Mouse (Mus musculus): ENCODE measurements around the gene Ugt1a1. TPM values are rescaled to one million over a fixed set of nuclear protein-coding genes. Genes with fewer than 3 reads are reported as not detected.

Ugt1a1 gene
- polyA plus RNA-seq, 1 experiment: not detected

- Histone ChIP-seq H3K4me1 (ENCODE audit: control insufficient read depth, insufficient read depth, low read length) (peaks cover 13% of the 10 kb centered on the region), H3K27ac (ENCODE audit: insufficient read depth, low read length) (no peak overlapping the region), H3K4me3 (ENCODE audit: insufficient read depth, low read length) (no peak overlapping the region)
- TF ChIP-seq POLR2A (IDR thresholded peaks at IDR 0.05; ENCODE audit: low read depth, low read length): no peak
- no peak for TF ChIP-seq CTCF (IDR thresholded peaks at IDR 0.05; ENCODE audit: borderline replicate concordance, insufficient read depth, low read length)
These were observed 49.9 kb downstream of the Ugt1a1 start for GRCm38 (mm10) chr1:88261706-88262105.

- TF ChIP-seq CTCF (IDR thresholded peaks at IDR 0.05; ENCODE audit: borderline replicate concordance, insufficient read depth, low read length) (no peak), POLR2A (IDR thresholded peaks at IDR 0.05; ENCODE audit: low read depth, low read length) (no peak)
- peaks cover 13% of the 10 kb centered on the region for H3K4me1 ChIP-seq (ENCODE audit: control insufficient read depth, insufficient read depth, low read length)
- no peak overlapping the region for H3K27ac ChIP-seq (ENCODE audit: insufficient read depth, low read length)
- H3K4me3 ChIP-seq (ENCODE audit: insufficient read depth, low read length): no peak overlapping the region
These were observed 50.5 kb downstream of the Ugt1a1 start for GRCm38 (mm10) chr1:88262255-88262654.

- TF ChIP-seq POLR2A (IDR thresholded peaks at IDR 0.05; ENCODE audit: low read depth, low read length) (no peak), CTCF (IDR thresholded peaks at IDR 0.05; ENCODE audit: borderline replicate concordance, insufficient read depth, low read length) (no peak)
- H3K27ac ChIP-seq (ENCODE audit: insufficient read depth, low read length): peak overlapping the region; percentile 5; the same call in 1 of the 2 replicates
These were observed 51.2 kb downstream of the Ugt1a1 start for GRCm38 (mm10) chr1:88262961-88263360.

GRCm38 (mm10) chr1:88263778-88264177, 52.0 kb downstream of the Ugt1a1 start:
- no peak overlapping the region for H3K27ac ChIP-seq (ENCODE audit: insufficient read depth, low read length)
- H3K4me1 ChIP-seq (ENCODE audit: control insufficient read depth, insufficient read depth, low read length): peaks cover 13% of the 10 kb centered on the region
- TF ChIP-seq CTCF (IDR thresholded peaks at IDR 0.05; ENCODE audit: borderline replicate concordance, insufficient read depth, low read length) (no peak), POLR2A (IDR thresholded peaks at IDR 0.05; ENCODE audit: low read depth, low read length) (no peak)
- no peak overlapping the region for H3K4me3 ChIP-seq (ENCODE audit: insufficient read depth, low read length)

More at GRCm38 (mm10) chr1:88262961-88263360, 51.2 kb downstream of the Ugt1a1 start:
- no peak overlapping the region for H3K4me3 ChIP-seq (ENCODE audit: insufficient read depth, low read length)
- H3K4me1 ChIP-seq (ENCODE audit: control insufficient read depth, insufficient read depth, low read length): peaks cover 13% of the 10 kb centered on the region

- H3K4me3 ChIP-seq (ENCODE audit: insufficient read depth, low read length): no peak overlapping the region
- H3K4me1 ChIP-seq (ENCODE audit: control insufficient read depth, insufficient read depth, low read length): peaks cover 13% of the 10 kb centered on the region
- H3K27ac ChIP-seq (ENCODE audit: insufficient read depth, low read length): no peak overlapping the region
- TF ChIP-seq POLR2A (IDR thresholded peaks at IDR 0.05; ENCODE audit: low read depth, low read length) (no peak), CTCF (IDR thresholded peaks at IDR 0.05; ENCODE audit: borderline replicate concordance, insufficient read depth, low read length) (no peak)
These were observed 52.6 kb downstream of the Ugt1a1 start for GRCm38 (mm10) chr1:88264237-88264868.

GRCm38 (mm10) chr1:88264869-88265240, 53.1 kb downstream of the Ugt1a1 start:
- TF ChIP-seq POLR2A (IDR thresholded peaks at IDR 0.05; ENCODE audit: low read depth, low read length): no peak
- TF ChIP-seq CTCF (IDR thresholded peaks at IDR 0.05; ENCODE audit: borderline replicate concordance, insufficient read depth, low read length): no peak
- Histone ChIP-seq H3K27ac (ENCODE audit: insufficient read depth, low read length) (no peak overlapping the region), H3K4me3 (ENCODE audit: insufficient read depth, low read length) (no peak overlapping the region), H3K4me1 (ENCODE audit: control insufficient read depth, insufficient read depth, low read length) (peaks cover 13% of the 10 kb centered on the region)

- no peak for TF ChIP-seq CTCF (IDR thresholded peaks at IDR 0.05; ENCODE audit: borderline replicate concordance, insufficient read depth, low read length)
- Histone ChIP-seq H3K27ac (ENCODE audit: insufficient read depth, low read length) (no peak overlapping the region), H3K4me3 (ENCODE audit: insufficient read depth, low read length) (no peak overlapping the region), H3K4me1 (ENCODE audit: control insufficient read depth, insufficient read depth, low read length) (peaks cover 13% of the 10 kb centered on the region)
These were observed 54.4 kb downstream of the Ugt1a1 start for GRCm38 (mm10) chr1:88266123-88266522.

GRCm38 (mm10) chr1:88267489-88267888, 55.7 kb downstream of the Ugt1a1 start:
- H3K4me1 ChIP-seq (ENCODE audit: control insufficient read depth, insufficient read depth, low read length): peaks cover 6% of the 10 kb centered on the region
- H3K27ac ChIP-seq (ENCODE audit: insufficient read depth, low read length): no peak overlapping the region
- H3K4me3 ChIP-seq (ENCODE audit: insufficient read depth, low read length): no peak overlapping the region
- TF ChIP-seq POLR2A (IDR thresholded peaks at IDR 0.05; ENCODE audit: low read depth, low read length): no peak

GRCm38 (mm10) chr1:88268070-88268469, 56.3 kb downstream of the Ugt1a1 start:
- 0 out of 2 replicates have a peak, but pooled peaks cover under 1% of the 10 kb centered on the region for H3K4me1 ChIP-seq (ENCODE audit: control insufficient read depth, insufficient read depth, low read length)
- TF ChIP-seq CTCF (IDR thresholded peaks at IDR 0.05; ENCODE audit: borderline replicate concordance, insufficient read depth, low read length) (no peak), POLR2A (IDR thresholded peaks at IDR 0.05; ENCODE audit: low read depth, low read length) (no peak)
- H3K27ac ChIP-seq (ENCODE audit: insufficient read depth, low read length): no peak overlapping the region
- no peak overlapping the region for H3K4me3 ChIP-seq (ENCODE audit: insufficient read depth, low read length)

Other genes starting within 250 kb of the Ugt1a1 start
- 40.6 and 44.4 TPM in 2 replicates for gene Usp40, start 203.4 kb upstream of the Ugt1a1 start, polyA plus RNA-seq (2011; ENCODE audit: insufficient read length, low read depth, missing spikeins)
- not detected in 2 replicates for gene Ugt1a10, start 156.6 kb upstream of the Ugt1a1 start, polyA plus RNA-seq (2011; ENCODE audit: insufficient read length, low read depth, missing spikeins)
- gene Ugt1a9, start 141.2 kb upstream of the Ugt1a1 start, polyA plus RNA-seq (2011; ENCODE audit: insufficient read length, low read depth, missing spikeins): not detected in 2 replicates
- not detected in 2 replicates for gene Ugt1a8, start 124.1 kb upstream of the Ugt1a1 start, polyA plus RNA-seq (2011; ENCODE audit: insufficient read length, low read depth, missing spikeins)
- 8.0 and 11.2 TPM in 2 replicates for gene Ugt1a7c, start 116.9 kb upstream of the Ugt1a1 start, polyA plus RNA-seq (2011; ENCODE audit: insufficient read length, low read depth, missing spikeins)
- gene Ugt1a6b, start 108.7 kb upstream of the Ugt1a1 start, polyA plus RNA-seq (2011; ENCODE audit: insufficient read length, low read depth, missing spikeins): 0.58 and 1.8 TPM in 2 replicates
- 16.4 and 20.8 TPM in 2 replicates for gene Ugt1a6a, start 77.2 kb upstream of the Ugt1a1 start, polyA plus RNA-seq (2011; ENCODE audit: insufficient read length, low read depth, missing spikeins)
- gene Ugt1a5, start 45.9 kb upstream of the Ugt1a1 start, polyA plus RNA-seq (2011; ENCODE audit: insufficient read length, low read depth, missing spikeins): 0.39 TPM in 1 of 2 replicates, not detected in the other
- gene Ugt1a2, start 11.4 kb upstream of the Ugt1a1 start, polyA plus RNA-seq (2011; ENCODE audit: insufficient read length, low read depth, missing spikeins): not detected in 2 replicates
- gene Dnajb3, start 6.2 kb upstream of the Ugt1a1 start, polyA plus RNA-seq (2011; ENCODE audit: insufficient read length, low read depth, missing spikeins): 3.0 and 3.9 TPM in 2 replicates
- not detected in 2 replicates for gene Mroh2a, start 15.0 kb downstream of the Ugt1a1 start, polyA plus RNA-seq (2011; ENCODE audit: insufficient read length, low read depth, missing spikeins)
- gene Hjurp, start 65.7 kb downstream of the Ugt1a1 start, polyA plus RNA-seq (2011; ENCODE audit: insufficient read length, low read depth, missing spikeins): 106 and 122 TPM in 2 replicates
- gene Trpm8, start 65.7 kb downstream of the Ugt1a1 start, polyA plus RNA-seq (2011; ENCODE audit: insufficient read length, low read depth, missing spikeins): not detected in 2 replicates
- not detected in 2 replicates for gene Spp2, start 195.0 kb downstream of the Ugt1a1 start, polyA plus RNA-seq (2011; ENCODE audit: insufficient read length, low read depth, missing spikeins)

Data from embryonic fibroblast, embryonic 13.5 days (primary cell).